Mouse (Mus musculus) lung, embryonic 16.5 days (tissue): ENCODE results near the gene Senp3. TPM values are rescaled to one million over a fixed set of nuclear protein-coding genes. Genes with fewer than 3 reads are reported as not detected.

ENCODE experiments used
- ATAC-seq: fragments of 200-750 bp; cut with Nextera tagmentation; 2 replicates; pipeline ENCODE4 v1.8.0; 2017; ENCODE audit warnings: low read depth, mild to moderate bottlenecking, moderate library complexity
- H3K27ac ChIP-seq: fragments of 300-500 bp; sonication (generic); 2 replicates; pipeline ENCODE4 v1.5.1; 2014; ENCODE audit warnings: mild to moderate bottlenecking, control low read depth, low read length
- H3K27me3 ChIP-seq: fragments of 300-500 bp; sonication (generic); 2 replicates; pipeline ENCODE4 v1.6.1; 2014; ENCODE audit warnings: low read depth, low read length, mixed read lengths; ENCODE audit not compliant: control insufficient read depth, insufficient read depth
- H3K36me3 ChIP-seq: fragments of 300-500 bp; sonication (generic); 2 replicates; pipeline ENCODE4 v1.6.1; 2014; ENCODE audit warnings: low read length; ENCODE audit not compliant: control insufficient read depth, insufficient read depth
- H3K4me1 ChIP-seq: fragments of 300-500 bp; sonication (generic); replicated peaks from 2 replicates; pipeline ENCODE4 v1.6.1; 2014; ENCODE audit warnings: low read length, mixed read lengths; ENCODE audit not compliant: control insufficient read depth, insufficient read depth
- H3K4me2 ChIP-seq: fragments of 300-500 bp; sonication (generic); 2 replicates; pipeline ENCODE4 v1.6.1; 2014; ENCODE audit warnings: low read depth, low read length, control low read depth
- H3K4me3 ChIP-seq: fragments of 300-500 bp; sonication (generic); 2 replicates; pipeline ENCODE4 v1.5.1; 2014; ENCODE audit warnings: mild to moderate bottlenecking, low read length, control low read depth
- H3K9ac ChIP-seq: fragments of 300-500 bp; sonication (generic); 2 replicates; pipeline ENCODE4 v1.6.1; 2014; ENCODE audit warnings: low read length, control low read depth
- H3K9me3 ChIP-seq: fragments of 300-500 bp; sonication (generic); 2 replicates; pipeline ENCODE4 v1.6.1; 2016; ENCODE audit warnings: low read length; ENCODE audit not compliant: control insufficient read depth
- WGBS: fragments of 180-500 bp; shearing (Covaris S2); extraction: QIAGEN DNeasy Blood & Tissue Kit; methylation state at CpG from one replicate; pipeline ENCODE4 v1.1.7; 2014; 5-methylcytosine and 5-hydroxymethylcytosine counted together
- polyA plus RNA-seq: library from polyadenylated mRNA; unstranded; fragments of >200 nt; fragmentation: Nextera tagmentation; extraction: Ambion mirVana; gene quantifications from 2 replicates; pipeline ENCODE4 v1.2.1, GENCODE M21; 2015

The Senp3 gene
- polyA plus RNA-seq, 1 experiment from 2014 or later: 69.3 TPM

DNA sequence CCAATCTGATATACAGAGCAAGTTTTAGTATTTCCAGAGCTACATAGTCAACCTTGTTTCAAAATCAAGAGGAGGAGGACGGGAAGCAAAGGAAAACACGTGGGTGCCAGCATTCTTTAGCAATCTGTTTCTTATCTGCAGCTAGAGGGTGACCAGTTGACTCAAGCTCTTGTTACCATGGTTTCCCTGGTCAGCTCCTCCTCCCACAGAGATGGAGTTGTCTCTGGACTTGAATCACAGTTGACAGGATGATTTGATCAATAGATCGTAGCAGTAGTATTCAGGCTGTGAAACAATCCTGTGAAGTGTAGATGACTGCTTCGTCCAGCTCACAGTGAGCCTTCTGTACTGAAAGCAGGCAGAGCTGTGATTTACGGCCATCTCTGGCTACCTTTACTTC, 34.0 kb upstream of the Senp3 start:
- ATAC-seq: 0 out of 2 replicates have a peak, but pooled peaks have one; percentile 20
- H3K27ac ChIP-seq: no peak overlapping the region; the same call in 1 of the 2 replicates

DNA sequence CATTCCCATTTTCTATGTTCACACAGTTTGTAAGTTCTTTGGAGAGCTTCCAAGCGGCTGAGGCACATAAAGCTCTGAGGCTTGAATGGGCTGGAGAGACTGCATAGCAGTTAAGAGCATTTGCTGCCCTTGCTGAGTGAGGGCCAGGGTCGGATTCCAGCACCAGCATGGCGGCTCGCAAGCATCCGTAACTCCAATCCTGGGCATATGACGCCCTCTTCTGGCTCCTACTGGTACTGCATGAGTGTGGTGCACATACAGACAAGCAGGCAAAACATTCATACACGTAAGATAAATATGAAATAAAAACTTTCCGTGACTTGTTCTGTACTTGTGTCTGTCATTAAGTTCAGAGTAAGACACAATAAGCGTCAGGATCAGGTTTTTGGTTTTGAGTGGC, 33.6 kb upstream of the Senp3 start:
- H3K9me3 ChIP-seq: no peaks in the 10 kb centered on the region
- no peak for ATAC-seq
- no peaks in the 10 kb centered on the region for H3K36me3 ChIP-seq
- H3K27me3 ChIP-seq: no peaks in the 10 kb centered on the region
- no peak overlapping the region for H3K9ac ChIP-seq
- 58% methylated on average over 9 of the region's 9 CpGs for WGBS
- no peak overlapping the region for H3K4me3 ChIP-seq
- H3K4me1 ChIP-seq: peaks cover 2% of the 10 kb centered on the region; the same call in 1 of the 2 replicates
- H3K27ac ChIP-seq: no peak overlapping the region; the same call in 1 of the 2 replicates
- no peak overlapping the region for H3K4me2 ChIP-seq

More for the DNA sequence above, 34.0 kb upstream of the Senp3 start:
- Histone ChIP-seq H3K36me3 (no peaks in the 10 kb centered on the region), H3K9me3 (no peaks in the 10 kb centered on the region), H3K4me2 (no peak overlapping the region), H3K4me3 (no peak overlapping the region), H3K4me1 (peaks cover 2% of the 10 kb centered on the region; the same call in 1 of the 2 replicates), H3K27me3 (no peaks in the 10 kb centered on the region), H3K9ac (no peak overlapping the region)
- 13% methylated on average over 5 of the region's 5 CpGs for WGBS

- H3K9ac ChIP-seq: no peak overlapping the region
- no peaks in the 10 kb centered on the region for H3K9me3 ChIP-seq
- no peak overlapping the region for H3K27ac ChIP-seq
- no peaks in the 10 kb centered on the region for H3K36me3 ChIP-seq
- H3K4me2 ChIP-seq: no peak overlapping the region
- no peaks in the 10 kb centered on the region for H3K27me3 ChIP-seq
- H3K4me1 ChIP-seq: peaks cover 2% of the 10 kb centered on the region; the same call in 1 of the 2 replicates
- 63% methylated on average over 18 of the region's 18 CpGs for WGBS
- no peak for ATAC-seq
- no peak overlapping the region for H3K4me3 ChIP-seq
These were observed 32.9 kb upstream of the Senp3 start for GRCm38 (mm10) chr11:69714636-69715329.

DNA sequence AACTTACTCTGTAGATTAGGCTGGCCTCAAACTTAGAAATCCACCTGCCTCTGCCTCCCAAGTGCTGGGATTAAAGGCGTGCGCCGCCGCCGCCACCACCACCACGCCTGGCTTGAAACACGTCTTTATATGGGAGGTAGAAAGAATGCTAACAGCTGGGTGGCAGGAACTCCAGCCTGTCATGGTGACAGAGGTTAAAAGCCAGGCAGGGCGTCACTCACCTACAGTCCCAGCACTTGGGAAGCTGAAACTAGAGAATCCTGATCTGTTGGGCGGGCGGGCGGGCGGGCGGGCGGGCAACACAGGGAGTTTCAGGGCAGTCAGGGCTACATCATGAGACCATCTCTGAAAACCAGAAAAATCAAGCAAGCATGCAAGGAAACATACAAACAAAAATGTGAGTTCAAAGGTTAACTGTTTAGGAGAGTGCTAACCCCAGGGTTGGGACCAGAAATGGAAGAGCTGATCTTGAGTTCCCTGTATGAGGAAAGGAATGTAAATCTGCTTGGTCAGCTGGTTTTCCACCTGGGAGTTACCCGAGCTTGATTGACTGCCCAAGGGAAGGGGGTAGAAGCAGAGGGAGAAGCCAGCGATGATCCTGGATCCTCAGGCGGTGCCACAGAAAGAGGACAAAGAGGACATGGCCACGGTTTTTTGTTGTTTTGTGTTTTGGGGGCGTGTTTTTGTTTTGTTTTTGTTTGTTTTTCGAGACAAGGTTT, 31.2 kb upstream of the Senp3 start:
- ATAC-seq: no peak
- WGBS: 77% methylated on average over 20 of the region's 20 CpGs
- Histone ChIP-seq H3K4me2 (no peak overlapping the region), H3K36me3 (no peaks in the 10 kb centered on the region), H3K4me1 (peaks cover 2% of the 10 kb centered on the region; the same call in 1 of the 2 replicates), H3K4me3 (no peak overlapping the region), H3K27ac (no peak overlapping the region), H3K9me3 (no peaks in the 10 kb centered on the region), H3K9ac (no peak overlapping the region), H3K27me3 (no peaks in the 10 kb centered on the region)

DNA sequence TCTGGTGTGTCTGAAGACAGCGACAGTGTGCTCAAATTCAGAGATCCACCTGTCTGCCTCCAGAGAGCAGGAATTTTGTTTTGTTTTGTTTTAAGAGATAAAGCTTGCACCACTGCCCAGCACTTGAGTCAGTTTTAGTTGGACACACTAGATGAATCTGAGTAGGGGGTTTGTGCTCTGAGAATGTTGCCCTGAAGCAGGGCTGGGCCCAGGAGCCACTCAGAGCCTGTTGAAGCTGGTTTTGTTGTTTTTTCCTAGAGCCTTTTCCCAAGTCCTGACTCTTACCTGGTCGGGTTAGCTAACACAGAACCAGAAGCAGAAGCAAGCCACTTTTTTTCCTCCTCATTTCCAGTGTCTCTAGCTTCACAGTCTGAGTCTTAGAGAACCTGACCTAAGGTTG, 29.2 kb upstream of the Senp3 start:
- 67% methylated on average over 2 of the region's 2 CpGs for WGBS
- Histone ChIP-seq H3K9me3 (no peaks in the 10 kb centered on the region), H3K4me2 (no peak overlapping the region), H3K36me3 (no peaks in the 10 kb centered on the region), H3K4me1 (peaks cover under 1% of the 10 kb centered on the region; the same call in 1 of the 2 replicates), H3K27me3 (no peaks in the 10 kb centered on the region), H3K27ac (no peak overlapping the region), H3K4me3 (no peak overlapping the region), H3K9ac (no peak overlapping the region)
- ATAC-seq: no peak

DNA sequence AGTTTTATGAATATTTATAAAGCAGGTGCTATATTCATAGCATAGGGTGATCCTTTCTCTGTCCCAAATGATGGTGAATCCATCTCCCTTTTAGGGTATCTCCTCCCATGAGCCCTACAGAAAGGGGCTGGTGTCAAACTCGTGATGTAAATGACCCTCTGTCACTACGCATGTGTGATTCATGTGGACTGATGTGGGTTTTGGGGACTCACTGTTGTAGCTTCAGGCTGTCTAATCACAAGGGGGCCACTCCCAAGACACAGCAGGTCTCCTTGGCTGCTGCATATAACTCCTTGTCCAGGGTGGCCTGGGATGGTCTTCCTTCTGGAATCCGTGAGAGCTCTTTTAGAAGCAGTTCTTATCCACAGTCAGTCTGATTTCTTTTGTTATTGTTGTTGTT, 28.6 kb upstream of the Senp3 start:
- Histone ChIP-seq H3K9me3 (no peaks in the 10 kb centered on the region), H3K27me3 (no peaks in the 10 kb centered on the region), H3K4me2 (no peak overlapping the region), H3K36me3 (no peaks in the 10 kb centered on the region), H3K9ac (no peak overlapping the region), H3K27ac (no peak overlapping the region), H3K4me3 (no peak overlapping the region), H3K4me1 (no peaks in the 10 kb centered on the region)
- no peak for ATAC-seq
- WGBS: 77% methylated on average over 3 of the region's 3 CpGs

DNA sequence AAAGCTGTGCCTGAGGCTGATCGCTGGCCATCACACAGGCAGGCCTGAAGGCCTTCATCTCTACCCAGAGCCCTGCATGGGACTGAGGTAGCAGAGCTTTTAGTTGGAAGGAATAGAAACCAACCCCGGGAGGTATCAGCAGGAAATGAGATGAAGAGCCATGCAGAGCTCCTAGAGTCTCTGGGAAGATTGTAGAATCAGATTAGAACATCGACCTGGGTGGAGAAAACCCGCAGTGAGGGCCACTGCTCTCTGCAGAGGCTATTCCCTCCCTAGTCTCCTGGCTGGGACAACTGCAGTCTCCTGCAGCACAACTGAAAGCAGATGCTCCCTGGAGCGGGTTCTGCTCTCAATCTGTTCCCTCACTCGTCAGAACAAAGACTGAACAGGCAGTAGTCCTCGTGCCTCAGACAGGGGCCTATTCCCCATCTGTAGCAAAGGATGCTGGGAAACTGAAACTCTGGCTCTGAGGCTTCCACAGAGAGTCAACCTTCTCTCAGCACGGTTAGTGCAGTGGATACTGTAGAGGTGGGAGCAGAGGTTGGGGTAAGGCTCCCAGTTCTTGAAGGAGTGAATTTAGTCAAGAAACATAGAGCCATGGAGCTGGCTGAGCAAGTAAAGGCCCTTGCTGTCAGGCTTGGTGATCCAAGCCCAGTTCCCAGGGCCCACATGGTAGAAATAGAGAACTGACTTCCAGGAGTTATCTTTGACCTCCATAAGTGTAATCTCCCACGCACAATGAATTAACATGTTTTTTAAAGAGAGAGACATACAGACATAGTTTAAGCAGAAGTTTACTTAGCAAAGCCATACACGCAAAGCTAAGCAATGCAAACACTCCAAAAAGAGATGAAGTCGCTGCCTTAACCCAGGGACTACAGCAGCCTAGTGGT, 27.9 kb upstream of the Senp3 start:
- Histone ChIP-seq H3K9ac (no peak overlapping the region), H3K4me1 (no peaks in the 10 kb centered on the region), H3K4me2 (no peak overlapping the region), H3K27ac (no peak overlapping the region), H3K36me3 (no peaks in the 10 kb centered on the region), H3K4me3 (no peak overlapping the region), H3K9me3 (no peaks in the 10 kb centered on the region), H3K27me3 (no peaks in the 10 kb centered on the region)
- no peak for ATAC-seq
- 45% methylated on average over 11 of the region's 11 CpGs for WGBS

DNA sequence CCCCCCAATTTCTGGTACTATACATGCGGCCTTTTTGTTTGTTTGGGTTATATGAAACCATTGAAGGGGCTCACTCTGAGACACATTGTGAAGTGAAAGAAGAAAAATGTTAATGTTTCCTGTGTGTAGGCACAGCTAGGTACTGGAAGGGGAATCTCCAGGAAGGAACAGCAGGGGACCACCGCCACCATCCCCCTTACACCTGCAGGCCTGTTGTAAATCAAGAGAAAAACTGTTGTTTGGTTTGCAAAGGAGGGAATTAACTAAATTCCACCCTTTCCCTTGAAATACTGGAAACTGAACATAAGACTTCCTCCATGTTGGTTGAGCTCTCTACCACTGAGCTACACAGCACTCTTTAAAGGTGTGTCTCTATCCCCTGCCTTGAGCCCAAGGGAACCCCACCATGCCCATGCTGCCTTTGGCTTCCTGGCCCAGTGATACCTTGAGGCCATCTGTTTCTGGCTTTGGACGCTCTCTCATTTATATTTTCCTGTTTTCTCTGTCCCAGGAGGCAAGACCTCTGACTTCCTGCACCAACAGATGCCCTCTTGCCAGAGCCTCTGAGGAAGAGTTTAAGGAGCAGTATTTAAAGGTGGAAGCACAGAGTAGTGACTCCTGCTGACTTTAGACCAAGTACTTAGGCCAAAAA, 26.9 kb upstream of the Senp3 start:
- Histone ChIP-seq H3K36me3 (no peaks in the 10 kb centered on the region), H3K4me1 (no peaks in the 10 kb centered on the region), H3K27me3 (no peaks in the 10 kb centered on the region), H3K4me2 (no peak overlapping the region), H3K27ac (no peak overlapping the region), H3K4me3 (no peak overlapping the region), H3K9me3 (no peaks in the 10 kb centered on the region), H3K9ac (no peak overlapping the region)
- ATAC-seq: no peak
- WGBS: 71% methylated on average over 3 of the region's 3 CpGs
